Mouse (Mus musculus) midbrain, postnatal 0 days (tissue): ENCODE results near the gene Cox8a. TPM values are rescaled to one million over a fixed set of nuclear protein-coding genes. Genes with fewer than 3 reads are reported as not detected.
A peak's percentile ranks its signal among the peaks of the same experiment; 100 is the strongest.

Experiments used
- ATAC-seq: fragments of 200-750 bp; cut with Nextera tagmentation; 2 replicates; pipeline ENCODE4 v1.8.0; 2017; ENCODE audit warnings: moderate number of reproducible peaks, mild to moderate bottlenecking, moderate TSS enrichment, moderate library complexity; ENCODE audit not compliant: low FRiP score
- DNase-seq: peaks from one replicate; pipeline ENCODE4 v3.0.0-alpha.2; 2015; ENCODE audit warnings: low spot score
- H3K27ac ChIP-seq: fragments of 300-500 bp; sonication (generic); 2 replicates; pipeline ENCODE4 v1.5.1; 2014; ENCODE audit warnings: low read depth, mild to moderate bottlenecking, low read length, mixed read lengths
- H3K27me3 ChIP-seq: fragments of 300-500 bp; sonication (generic); 2 replicates; pipeline ENCODE4 v1.6.1; 2014; ENCODE audit warnings: low read length, control low read depth, mixed read lengths; ENCODE audit not compliant: insufficient read depth
- H3K36me3 ChIP-seq: fragments of 300-500 bp; sonication (generic); 2 replicates; pipeline ENCODE4 v1.6.1; 2014; ENCODE audit warnings: low read length, control low read depth, mixed read lengths; ENCODE audit not compliant: insufficient read depth
- H3K4me1 ChIP-seq: fragments of 300-500 bp; sonication (generic); 2 replicates; pipeline ENCODE4 v1.6.1; 2014; ENCODE audit warnings: mild to moderate bottlenecking, control low read depth, antibody characterized with exemption, low read length, mixed read lengths; ENCODE audit not compliant: insufficient read depth
- H3K4me2 ChIP-seq: fragments of 300-500 bp; sonication (generic); 2 replicates; pipeline ENCODE4 v1.6.1; 2014; ENCODE audit warnings: low read depth, mild to moderate bottlenecking, low read length, mixed read lengths; ENCODE audit not compliant: poor library complexity, severe bottlenecking
- H3K4me3 ChIP-seq: fragments of 300-500 bp; sonication (generic); 2 replicates; pipeline ENCODE4 v1.5.1; 2014; ENCODE audit warnings: low read depth, mild to moderate bottlenecking, low read length, moderate library complexity
- H3K9ac ChIP-seq: fragments of 300-500 bp; sonication (generic); replicated peaks from 2 replicates; pipeline ENCODE4 v1.6.1; 2014; ENCODE audit warnings: mild to moderate bottlenecking, low read length, moderate library complexity, mixed read lengths; ENCODE audit not compliant: poor library complexity, severe bottlenecking
- H3K9me3 ChIP-seq: fragments of 300-500 bp; sonication (generic); 2 replicates; pipeline ENCODE4 v1.6.1; 2016; ENCODE audit warnings: low read length, control low read depth
- CTCF ChIP-seq: IDR thresholded peaks from 2 replicates; pipeline ENCODE4 v1.5.1; 2016; ENCODE audit warnings: antibody characterized with exemption, mild to moderate bottlenecking
- WGBS: fragments of 180-500 bp; shearing (Covaris S2); extraction: QIAGEN DNeasy Blood & Tissue Kit; methylation state at CpG from one replicate; pipeline ENCODE4 v1.1.7; 2014; 5-methylcytosine and 5-hydroxymethylcytosine counted together
- polyA plus RNA-seq: library from polyadenylated mRNA; unstranded; fragments of >200 nt; fragmentation: Nextera tagmentation; extraction: Ambion mirVana; gene quantifications from 2 replicates; pipeline ENCODE4 v1.2.1, GENCODE M21; 2015
- total RNA-seq: library from RNA; depleted of rRNA; stranded (reverse); fragments of >200 nt; gene quantifications from 2 replicates; pipeline ENCODE4 v1.2.3, GENCODE M21; 2014

The Cox8a gene
- total and polyA plus RNA-seq, 2 experiments from 2014 or later, result 1,471 to 1,645 TPM

- H3K9ac ChIP-seq, result no peak overlapping the region
- H3K27ac ChIP-seq, result no peak overlapping the region
- 12% methylated on average over 6 of the region's 6 CpGs for WGBS
- ATAC-seq (no peak), DNase-seq (no peak)
- H3K27me3 ChIP-seq, result no peaks in the 10 kb centered on the region
- peak overlapping the region; percentile 44 for H3K4me2 ChIP-seq
- H3K4me3 ChIP-seq, result peak overlapping the region; percentile 59; the same call in 1 of the 2 replicates
- H3K9me3 ChIP-seq, result no peaks in the 10 kb centered on the region
- no peak for TF ChIP-seq CTCF
- H3K36me3 ChIP-seq, result peaks cover 10% of the 10 kb centered on the region
- H3K4me1 ChIP-seq, result peaks cover 8% of the 10 kb centered on the region; the same call in 1 of the 2 replicates
These were observed 481 bp upstream of the Cox8a start for GRCm38 (mm10) chr19:7217926-7218267.

GRCm38 (mm10) chr19:7214484-7214883 is 2.9 kb downstream of the Cox8a start:
- peaks cover 10% of the 10 kb centered on the region for H3K36me3 ChIP-seq
- no peaks in the 10 kb centered on the region for H3K9me3 ChIP-seq
- no peaks in the 10 kb centered on the region for H3K27me3 ChIP-seq
- H3K9ac ChIP-seq, result 0 out of 2 replicates have a peak overlapping the region, but pooled peaks have one; percentile 29
- no peak overlapping the region for H3K4me3 ChIP-seq
- no peak overlapping the region for H3K4me2 ChIP-seq
- peak; percentile 27 for DNase-seq
- no peak for TF ChIP-seq CTCF
- peaks cover 8% of the 10 kb centered on the region; the same call in 1 of the 2 replicates for H3K4me1 ChIP-seq
- 89% methylated on average over 5 of the region's 5 CpGs for WGBS
- no peak overlapping the region for H3K27ac ChIP-seq
- ATAC-seq, result no peak

GRCm38 (mm10) chr19:7213010-7213409 is 4.4 kb downstream of the Cox8a start:
- TF ChIP-seq CTCF, result no peak
- Histone ChIP-seq H3K4me2 (no peak overlapping the region), H3K36me3 (peaks cover 10% of the 10 kb centered on the region), H3K9ac (no peak overlapping the region), H3K4me1 (peaks cover 8% of the 10 kb centered on the region; the same call in 1 of the 2 replicates), H3K27ac (no peak overlapping the region), H3K4me3 (no peak overlapping the region), H3K9me3 (no peaks in the 10 kb centered on the region), H3K27me3 (no peaks in the 10 kb centered on the region)
- no peak for DNase-seq
- WGBS, result 93% methylated on average over 3 of the region's 3 CpGs
- no peak for ATAC-seq

- H3K27me3 ChIP-seq, result no peaks in the 10 kb centered on the region
- H3K4me1 ChIP-seq, result peaks cover 8% of the 10 kb centered on the region; the same call in 1 of the 2 replicates
- WGBS, result 60% methylated on average over 1 of the region's 1 CpGs
- H3K4me2 ChIP-seq, result no peak overlapping the region
- ATAC-seq, result no peak
- H3K9me3 ChIP-seq, result no peaks in the 10 kb centered on the region
- no peak for DNase-seq
- TF ChIP-seq CTCF, result no peak
- H3K9ac ChIP-seq, result no peak overlapping the region
- no peak overlapping the region for H3K27ac ChIP-seq
- H3K36me3 ChIP-seq, result peaks cover 10% of the 10 kb centered on the region
- H3K4me3 ChIP-seq, result no peak overlapping the region
These were observed 5.2 kb downstream of the Cox8a start for GRCm38 (mm10) chr19:7212216-7212615.

- no peak overlapping the region for H3K4me3 ChIP-seq
These were observed 7.3 kb downstream of the Cox8a start for GRCm38 (mm10) chr19:7209907-7210646.

More at GRCm38 (mm10) chr19:7209907-7210646, 7.3 kb downstream of the Cox8a start:
- no peak for ATAC-seq
- DNase-seq, result no peak
- Histone ChIP-seq H3K27me3 (no peaks in the 10 kb centered on the region), H3K9me3 (no peaks in the 10 kb centered on the region), H3K27ac (no peak overlapping the region), H3K4me1 (peaks cover 7% of the 10 kb centered on the region), H3K36me3 (peaks cover 10% of the 10 kb centered on the region), H3K9ac (no peak overlapping the region), H3K4me2 (no peak overlapping the region)
- WGBS, result 80% methylated on average over 7 of the region's 7 CpGs
- TF ChIP-seq CTCF, result peak; percentile 47
